Mouse (Mus musculus): ENCODE results near the gene Rab5a. TPM values are rescaled to one million over a fixed set of nuclear protein-coding genes. Genes with fewer than 3 reads are reported as not detected.

Rab5a gene
- total and polyA plus RNA-seq, 2 experiments from 2014 or later = 98.9 to 112 TPM

- H3K4me3 ChIP-seq (ENCODE audit: low read depth, low read length) = no peak overlapping the region
- no peaks in the 10 kb centered on the region for H3K36me3 ChIP-seq (ENCODE audit: insufficient read depth, low read length)
- ATAC-seq (ENCODE audit: low FRiP score) (no peak), DNase-seq (ENCODE audit: low spot score) (no peak)
- WGBS = 64% methylated on average over 4 of the region's 4 CpGs
- peak; percentile 43 for TF ChIP-seq CTCF (IDR thresholded peaks at IDR 0.05)
- no peaks in the 10 kb centered on the region for H3K9me3 ChIP-seq (ENCODE audit: low read length)
- H3K9ac ChIP-seq (replicated peaks; ENCODE audit: low read length, poor library complexity, severe bottlenecking) = no peak overlapping the region
- H3K27me3 ChIP-seq (ENCODE audit: insufficient read depth, low read length) = no peaks in the 10 kb centered on the region
- H3K27ac ChIP-seq (ENCODE audit: low read depth, low read length) = no peak overlapping the region
- no peak overlapping the region for H3K4me2 ChIP-seq (ENCODE audit: low read depth, low read length, poor library complexity, severe bottlenecking)
- H3K4me1 ChIP-seq (ENCODE audit: insufficient read depth, low read length) = no peaks in the 10 kb centered on the region
These were observed 13.5 kb upstream of the Rab5a start for GRCm38 (mm10) chr17:53465569-53465968.

- no peak overlapping the region for H3K4me3 ChIP-seq (ENCODE audit: low read depth, low read length)
- no peak for TF ChIP-seq CTCF (IDR thresholded peaks at IDR 0.05)
- no peak overlapping the region for H3K9ac ChIP-seq (replicated peaks; ENCODE audit: low read length, poor library complexity, severe bottlenecking)
- no peaks in the 10 kb centered on the region for H3K4me1 ChIP-seq (ENCODE audit: insufficient read depth, low read length)
- no peaks in the 10 kb centered on the region for H3K36me3 ChIP-seq (ENCODE audit: insufficient read depth, low read length)
- ATAC-seq (ENCODE audit: low FRiP score) = no peak
- H3K9me3 ChIP-seq (ENCODE audit: low read length) = no peaks in the 10 kb centered on the region
- DNase-seq (ENCODE audit: low spot score) = no peak
- no peak overlapping the region for H3K4me2 ChIP-seq (ENCODE audit: low read depth, low read length, poor library complexity, severe bottlenecking)
- no peaks in the 10 kb centered on the region for H3K27me3 ChIP-seq (ENCODE audit: insufficient read depth, low read length)
- H3K27ac ChIP-seq (ENCODE audit: low read depth, low read length) = no peak overlapping the region
These were observed 10.3 kb upstream of the Rab5a start for GRCm38 (mm10) chr17:53468697-53469096.

GRCm38 (mm10) chr17:53478066-53478857 lies 772 bp upstream of the Rab5a start:
- Histone ChIP-seq H3K4me3 (ENCODE audit: low read depth, low read length) (peak overlapping the region; percentile 97), H3K27ac (ENCODE audit: low read depth, low read length) (peak overlapping the region; percentile 99), H3K4me2 (ENCODE audit: low read depth, low read length, poor library complexity, severe bottlenecking) (peak overlapping the region; percentile 77), H3K9me3 (ENCODE audit: low read length) (no peaks in the 10 kb centered on the region), H3K4me1 (ENCODE audit: insufficient read depth, low read length) (peaks cover 5% of the 10 kb centered on the region; the same call in 1 of the 2 replicates), H3K27me3 (ENCODE audit: insufficient read depth, low read length) (no peaks in the 10 kb centered on the region), H3K36me3 (ENCODE audit: insufficient read depth, low read length) (no peaks in the 10 kb centered on the region), H3K9ac (replicated peaks; ENCODE audit: low read length, poor library complexity, severe bottlenecking) (peak overlapping the region; percentile 91)
- TF ChIP-seq CTCF (IDR thresholded peaks at IDR 0.05) = no peak
- 8% methylated on average over 15 of the region's 15 CpGs for WGBS
- no peak for ATAC-seq (ENCODE audit: low FRiP score)
- DNase-seq (ENCODE audit: low spot score) = no peak

GRCm38 (mm10) chr17:53479604-53480041 lies 589 bp downstream of the Rab5a start:
- Histone ChIP-seq H3K4me3 (ENCODE audit: low read depth, low read length) (peak overlapping the region; percentile 97), H3K27ac (ENCODE audit: low read depth, low read length) (peak overlapping the region; percentile 99), H3K27me3 (ENCODE audit: insufficient read depth, low read length) (no peaks in the 10 kb centered on the region), H3K4me1 (ENCODE audit: insufficient read depth, low read length) (peaks cover 5% of the 10 kb centered on the region; the same call in 1 of the 2 replicates), H3K4me2 (ENCODE audit: low read depth, low read length, poor library complexity, severe bottlenecking) (peak overlapping the region; percentile 79), H3K9ac (replicated peaks; ENCODE audit: low read length, poor library complexity, severe bottlenecking) (peak overlapping the region; percentile 91), H3K9me3 (ENCODE audit: low read length) (no peaks in the 10 kb centered on the region), H3K36me3 (ENCODE audit: insufficient read depth, low read length) (no peaks in the 10 kb centered on the region; the same call in 1 of the 2 replicates)
- TF ChIP-seq CTCF (IDR thresholded peaks at IDR 0.05) = no peak; the same call in 1 of the 2 replicates
- WGBS = 1% methylated on average over 31 of the region's 33 CpGs
- DNase-seq (ENCODE audit: low spot score) (peak; percentile 43), ATAC-seq (ENCODE audit: low FRiP score) (peak; percentile 1)

- no peak for ATAC-seq (ENCODE audit: low FRiP score)
- H3K36me3 ChIP-seq (ENCODE audit: insufficient read depth, low read length) = peaks cover 1% of the 10 kb centered on the region; the same call in 1 of the 2 replicates
- H3K27me3 ChIP-seq (ENCODE audit: insufficient read depth, low read length) = no peaks in the 10 kb centered on the region
- H3K4me2 ChIP-seq (ENCODE audit: low read depth, low read length, poor library complexity, severe bottlenecking) = peak overlapping the region; percentile 79
- no peak for DNase-seq (ENCODE audit: low spot score)
- H3K9me3 ChIP-seq (ENCODE audit: low read length) = no peaks in the 10 kb centered on the region
- TF ChIP-seq CTCF (IDR thresholded peaks at IDR 0.05) = no peak
- H3K27ac ChIP-seq (ENCODE audit: low read depth, low read length) = no peak overlapping the region
- peak overlapping the region; percentile 91 for H3K9ac ChIP-seq (replicated peaks; ENCODE audit: low read length, poor library complexity, severe bottlenecking)
- peaks cover 5% of the 10 kb centered on the region; the same call in 1 of the 2 replicates for H3K4me1 ChIP-seq (ENCODE audit: insufficient read depth, low read length)
- 54% methylated on average over 7 of the region's 7 CpGs for WGBS
- H3K4me3 ChIP-seq (ENCODE audit: low read depth, low read length) = peak overlapping the region; percentile 97
These were observed 1.4 kb downstream of the Rab5a start for GRCm38 (mm10) chr17:53480433-53480832.

DNA sequence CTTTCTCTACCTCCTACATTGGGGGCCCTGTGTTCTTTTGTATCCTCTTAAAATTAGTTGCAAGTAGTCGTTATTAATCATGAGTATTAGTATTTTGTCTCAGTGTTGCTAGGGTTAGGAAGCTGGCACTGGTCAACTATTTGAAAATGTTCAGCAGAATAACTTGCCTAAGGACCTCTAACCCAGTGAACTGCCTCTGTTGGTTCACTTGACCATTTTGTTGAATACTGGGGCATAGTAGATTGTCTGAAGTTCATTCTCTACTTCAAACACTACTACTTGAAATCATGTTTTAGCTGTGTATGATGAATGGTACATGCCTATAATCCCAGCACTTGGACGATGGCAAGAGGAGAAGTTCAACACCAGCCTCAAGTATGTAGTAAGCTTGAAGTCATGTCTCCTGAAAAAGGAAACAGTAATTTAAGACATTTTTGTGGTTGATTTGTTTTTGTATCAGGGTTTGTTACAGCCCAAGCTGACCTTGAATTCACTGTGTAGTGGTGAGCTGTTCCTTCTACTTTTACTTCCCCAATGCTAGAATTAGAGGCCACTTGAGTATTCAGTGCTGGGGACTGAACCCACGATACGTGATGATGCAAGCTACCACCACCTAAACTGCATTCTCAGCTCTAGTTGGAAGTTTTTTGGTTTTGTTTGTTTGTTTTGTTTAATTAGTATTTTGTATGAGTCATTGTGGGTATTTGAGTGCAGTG lies 9.4 kb downstream of the Rab5a start:
- Histone ChIP-seq H3K4me2 (ENCODE audit: low read depth, low read length, poor library complexity, severe bottlenecking) (no peak overlapping the region), H3K27ac (ENCODE audit: low read depth, low read length) (no peak overlapping the region), H3K4me1 (ENCODE audit: insufficient read depth, low read length) (no peaks in the 10 kb centered on the region), H3K4me3 (ENCODE audit: low read depth, low read length) (no peak overlapping the region), H3K27me3 (ENCODE audit: insufficient read depth, low read length) (no peaks in the 10 kb centered on the region), H3K9ac (replicated peaks; ENCODE audit: low read length, poor library complexity, severe bottlenecking) (no peak overlapping the region), H3K9me3 (ENCODE audit: low read length) (no peaks in the 10 kb centered on the region), H3K36me3 (ENCODE audit: insufficient read depth, low read length) (peaks cover 6% of the 10 kb centered on the region; the same call in 1 of the 2 replicates)
- WGBS = 97% methylated on average over 4 of the region's 4 CpGs
- no peak for DNase-seq (ENCODE audit: low spot score)
- TF ChIP-seq CTCF (IDR thresholded peaks at IDR 0.05) = no peak
- ATAC-seq (ENCODE audit: low FRiP score) = no peak

Measured in midbrain, postnatal 0 days (tissue).